Mouse (Mus musculus) heart, embryonic 10.5 days (tissue): ENCODE results near the gene Afap1l2. TPM values are rescaled to one million over a fixed set of nuclear protein-coding genes. Genes with fewer than 3 reads are reported as not detected.
A peak's percentile ranks its signal among the peaks of the same experiment; 100 is the strongest.

ENCODE experiments used
- DNase-seq: peaks from one replicate; pipeline ENCODE4 v3.0.0-alpha.2; 2017; ENCODE audit warnings: low spot score
- H3K27ac ChIP-seq: fragments of 300-500 bp; sonication (generic); 2 replicates; pipeline ENCODE4 v1.5.1; 2016; ENCODE audit warnings: mild to moderate bottlenecking
- H3K27me3 ChIP-seq: fragments of 300-500 bp; sonication (generic); 2 replicates; pipeline ENCODE4 v1.6.1; 2016; ENCODE audit warnings: mild to moderate bottlenecking; ENCODE audit not compliant: poor library complexity, insufficient read depth, severe bottlenecking
- H3K36me3 ChIP-seq: fragments of 300-500 bp; sonication (generic); 2 replicates; pipeline ENCODE4 v1.6.1; 2016; ENCODE audit warnings: mild to moderate bottlenecking, moderate library complexity
- H3K4me1 ChIP-seq: fragments of 300-500 bp; sonication (generic); 2 replicates; pipeline ENCODE4 v1.6.1; 2016; ENCODE audit warnings: mild to moderate bottlenecking
- H3K4me3 ChIP-seq: fragments of 300-500 bp; sonication (generic); 2 replicates; pipeline ENCODE4 v1.5.1; 2016; ENCODE audit warnings: mild to moderate bottlenecking, moderate library complexity
- H3K9me3 ChIP-seq: fragments of 300-500 bp; sonication (generic); 2 replicates; pipeline ENCODE4 v1.6.1; 2016; ENCODE audit warnings: mild to moderate bottlenecking, moderate library complexity
- WGBS: fragments of 180-500 bp; shearing (Covaris S2); methylation state at CpG from one replicate; pipeline ENCODE4 v1.1.7; 2016; 5-methylcytosine and 5-hydroxymethylcytosine counted together
- polyA plus RNA-seq: library from polyadenylated mRNA; unstranded; fragments of >200 nt; fragmentation: Nextera tagmentation; extraction: Ambion mirVana; gene quantifications from 2 replicates; pipeline ENCODE4 v1.2.1, GENCODE M21; 2016

The Afap1l2 gene
- polyA plus RNA-seq, 1 experiment from 2014 or later: 1.6 TPM

GRCm38 (mm10) chr19:56914658-56915057 is 93.4 kb downstream of the Afap1l2 start:
- no peaks in the 10 kb centered on the region for H3K9me3 ChIP-seq
- H3K27ac ChIP-seq: no peak overlapping the region
- no peak overlapping the region for H3K4me3 ChIP-seq
- peaks cover 15% of the 10 kb centered on the region for H3K27me3 ChIP-seq
- WGBS: 93% methylated on average over 3 of the region's 3 CpGs
- H3K4me1 ChIP-seq: no peaks in the 10 kb centered on the region
- H3K36me3 ChIP-seq: peaks cover 4% of the 10 kb centered on the region; the same call in 1 of the 2 replicates
- no peak for DNase-seq

GRCm38 (mm10) chr19:56913761-56914160 is 94.3 kb downstream of the Afap1l2 start:
- Histone ChIP-seq H3K27me3 (peaks cover 15% of the 10 kb centered on the region), H3K36me3 (peaks cover 4% of the 10 kb centered on the region; the same call in 1 of the 2 replicates), H3K27ac (no peak overlapping the region), H3K9me3 (no peaks in the 10 kb centered on the region), H3K4me3 (no peak overlapping the region), H3K4me1 (peaks cover 8% of the 10 kb centered on the region; the same call in 1 of the 2 replicates)
- WGBS: 75% methylated on average over 4 of the region's 4 CpGs
- DNase-seq: no peak

GRCm38 (mm10) chr19:56910561-56910960 is 97.5 kb downstream of the Afap1l2 start:
- 62% methylated on average over 11 of the region's 11 CpGs for WGBS

GRCm38 (mm10) chr19:56908472-56909270 is 99.4 kb downstream of the Afap1l2 start:
- Histone ChIP-seq H3K4me1 (peaks cover 14% of the 10 kb centered on the region), H3K9me3 (no peaks in the 10 kb centered on the region), H3K36me3 (no peaks in the 10 kb centered on the region), H3K27ac (no peak overlapping the region), H3K27me3 (peaks cover 8% of the 10 kb centered on the region; the same call in 1 of the 2 replicates), H3K4me3 (no peak overlapping the region)
- no peak for DNase-seq
- 73% methylated on average over 17 of the region's 17 CpGs for WGBS

More at GRCm38 (mm10) chr19:56910561-56910960, 97.5 kb downstream of the Afap1l2 start:
- Histone ChIP-seq H3K4me3 (no peak overlapping the region), H3K36me3 (peaks cover 4% of the 10 kb centered on the region; the same call in 1 of the 2 replicates), H3K27me3 (peaks cover 3% of the 10 kb centered on the region; the same call in 1 of the 2 replicates), H3K9me3 (no peaks in the 10 kb centered on the region), H3K27ac (no peak overlapping the region), H3K4me1 (peaks cover 14% of the 10 kb centered on the region)
- no peak for DNase-seq

- no peak overlapping the region for H3K27ac ChIP-seq
- no peak overlapping the region for H3K4me3 ChIP-seq
- peaks cover 14% of the 10 kb centered on the region for H3K4me1 ChIP-seq
- 37% methylated on average over 3 of the region's 3 CpGs for WGBS
- no peak for DNase-seq
- H3K27me3 ChIP-seq: peaks cover 9% of the 10 kb centered on the region
- H3K9me3 ChIP-seq: no peaks in the 10 kb centered on the region
- no peaks in the 10 kb centered on the region for H3K36me3 ChIP-seq
Measured at GRCm38 (mm10) chr19:56907850-56908249, 100.2 kb downstream of the Afap1l2 start.

- no peaks in the 10 kb centered on the region for H3K9me3 ChIP-seq
- H3K36me3 ChIP-seq: no peaks in the 10 kb centered on the region
- no peak overlapping the region for H3K27ac ChIP-seq
- peaks cover 25% of the 10 kb centered on the region for H3K27me3 ChIP-seq
- H3K4me1 ChIP-seq: peaks cover 19% of the 10 kb centered on the region
- 73% methylated on average over 7 of the region's 7 CpGs for WGBS
- no peak for DNase-seq
- no peak overlapping the region for H3K4me3 ChIP-seq
Measured at GRCm38 (mm10) chr19:56905395-56905794, 102.6 kb downstream of the Afap1l2 start.

- WGBS: 76% methylated on average over 3 of the region's 3 CpGs
Measured at GRCm38 (mm10) chr19:56904095-56904494, 103.9 kb downstream of the Afap1l2 start.

GRCm38 (mm10) chr19:56897654-56898053 is 110.4 kb downstream of the Afap1l2 start:
- 82% methylated on average over 16 of the region's 16 CpGs for WGBS
- Histone ChIP-seq H3K4me3 (no peak overlapping the region), H3K27me3 (peaks cover 14% of the 10 kb centered on the region; the same call in 1 of the 2 replicates), H3K36me3 (no peaks in the 10 kb centered on the region), H3K27ac (no peak overlapping the region), H3K9me3 (no peaks in the 10 kb centered on the region), H3K4me1 (peaks cover 10% of the 10 kb centered on the region)
- DNase-seq: no peak

More at GRCm38 (mm10) chr19:56904095-56904494, 103.9 kb downstream of the Afap1l2 start:
- H3K27ac ChIP-seq: no peak overlapping the region
- no peaks in the 10 kb centered on the region for H3K36me3 ChIP-seq
- no peaks in the 10 kb centered on the region for H3K9me3 ChIP-seq
- H3K27me3 ChIP-seq: peaks cover 25% of the 10 kb centered on the region
- no peak for DNase-seq
- H3K4me1 ChIP-seq: peaks cover 15% of the 10 kb centered on the region
- H3K4me3 ChIP-seq: no peak overlapping the region

GRCm38 (mm10) chr19:56893326-56893725 is 114.7 kb downstream of the Afap1l2 start:
- no peak for DNase-seq
- Histone ChIP-seq H3K4me1 (peaks cover 18% of the 10 kb centered on the region), H3K36me3 (no peaks in the 10 kb centered on the region), H3K9me3 (no peaks in the 10 kb centered on the region), H3K27me3 (no peaks in the 10 kb centered on the region), H3K4me3 (no peak overlapping the region), H3K27ac (no peak overlapping the region)
- WGBS: 77% methylated on average over 5 of the region's 5 CpGs

GRCm38 (mm10) chr19:56892586-56892985 is 115.4 kb downstream of the Afap1l2 start:
- H3K36me3 ChIP-seq: no peaks in the 10 kb centered on the region
- H3K4me1 ChIP-seq: peaks cover 18% of the 10 kb centered on the region
- WGBS: 86% methylated on average over 5 of the region's 5 CpGs
- H3K4me3 ChIP-seq: no peak overlapping the region
- DNase-seq: no peak
- no peaks in the 10 kb centered on the region for H3K9me3 ChIP-seq
- no peaks in the 10 kb centered on the region for H3K27me3 ChIP-seq
- H3K27ac ChIP-seq: no peak overlapping the region

GRCm38 (mm10) chr19:56891438-56891837 is 116.6 kb downstream of the Afap1l2 start:
- Histone ChIP-seq H3K9me3 (no peaks in the 10 kb centered on the region), H3K27ac (0 out of 2 replicates have a peak overlapping the region, but pooled peaks have one; percentile 10), H3K4me1 (peaks cover 17% of the 10 kb centered on the region), H3K27me3 (no peaks in the 10 kb centered on the region), H3K36me3 (no peaks in the 10 kb centered on the region), H3K4me3 (no peak overlapping the region)
- WGBS: 46% methylated on average over 2 of the region's 2 CpGs
- DNase-seq: no peak

- H3K27me3 ChIP-seq: no peaks in the 10 kb centered on the region
- no peaks in the 10 kb centered on the region for H3K36me3 ChIP-seq
- no peak overlapping the region for H3K27ac ChIP-seq
- no peak for DNase-seq
- no peaks in the 10 kb centered on the region for H3K9me3 ChIP-seq
- 55% methylated on average over 5 of the region's 5 CpGs for WGBS
- H3K4me1 ChIP-seq: peaks cover 18% of the 10 kb centered on the region
- H3K4me3 ChIP-seq: no peak overlapping the region
Measured at GRCm38 (mm10) chr19:56888654-56889053, 119.4 kb downstream of the Afap1l2 start.

- Histone ChIP-seq H3K9me3 (no peaks in the 10 kb centered on the region), H3K27me3 (peaks cover 4% of the 10 kb centered on the region; the same call in 1 of the 2 replicates), H3K4me3 (no peak overlapping the region), H3K4me1 (peaks cover 26% of the 10 kb centered on the region), H3K36me3 (no peaks in the 10 kb centered on the region), H3K27ac (no peak overlapping the region)
- 78% methylated on average over 10 of the region's 10 CpGs for WGBS
- no peak for DNase-seq
Measured at GRCm38 (mm10) chr19:56887879-56888278, 120.1 kb downstream of the Afap1l2 start.
